In the genomic region with DNA sequence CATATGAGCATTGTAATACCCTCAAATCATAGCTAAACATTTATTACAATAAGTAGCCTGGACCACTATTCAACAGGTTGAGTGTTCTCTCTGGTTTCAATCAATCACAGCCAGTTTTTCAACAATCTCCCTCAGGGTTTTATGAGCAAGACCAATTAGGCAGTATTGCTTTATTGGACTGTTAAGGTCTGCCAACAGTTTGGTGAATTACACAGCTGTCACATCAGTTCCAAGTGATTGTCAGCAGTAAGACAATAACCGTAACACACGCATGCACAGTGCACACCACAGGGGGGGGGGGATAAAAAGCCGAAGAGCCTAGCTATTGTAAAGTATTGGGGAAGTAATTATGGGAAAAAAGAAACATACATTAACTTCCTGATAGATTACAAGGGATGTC, we compare ENCODE assay signal across 17 mouse cellular contexts.
DNase-seq lines count a peak whose midpoint lies in the region; ATAC-seq lines count a peak whose summit lies in the region.
"Had no signal": no experiment of that assay in that cellular context is flagged by ENCODE, and none has a peak within 500 bp of the region (broad histone marks: within the 10 kb centered on the region; RNA-seq: fewer than 3 reads in every experiment).

No protein-coding gene starts in this region.

- 6% methylated on average over 3 of the region's 3 CpGs for WGBS in neural tube, embryonic 14.5 days
- 18% methylated on average over 3 of the region's 3 CpGs for WGBS in neural tube, embryonic 15.5 days
- WGBS in liver, embryonic 12.5 days (ENCODE audit: insufficient replicate concordance) = 70% methylated on average over 3 of the region's 3 CpGs

- no peaks in the 10 kb centered on the region for H3K36me3 ChIP-seq in neural tube, embryonic 14.5 days (ENCODE audit: control insufficient read depth, insufficient read depth, low read length)
- H3K36me3 ChIP-seq in neural tube, embryonic 15.5 days = no peaks in the 10 kb centered on the region
- H3K36me3 ChIP-seq in liver, embryonic 12.5 days = no peaks in the 10 kb centered on the region
- H3K36me3 ChIP-seq: heart, embryonic 10.5 days; intestine, embryonic 15.5 days; stomach, embryonic 15.5 days had no signal

- no peaks in the 10 kb centered on the region for H3K9me3 ChIP-seq in neural tube, embryonic 14.5 days (ENCODE audit: control insufficient read depth, low read length)
- no peaks in the 10 kb centered on the region for H3K9me3 ChIP-seq in neural tube, embryonic 15.5 days (replicated peaks)
- H3K9me3 ChIP-seq in liver, embryonic 12.5 days (replicated peaks) = no peaks in the 10 kb centered on the region
- H3K9me3 ChIP-seq: heart, embryonic 10.5 days; intestine, embryonic 15.5 days; stomach, embryonic 15.5 days had no signal

- H3K4me1 ChIP-seq in neural tube, embryonic 14.5 days (ENCODE audit: control insufficient read depth, insufficient read depth, low read length) = no peaks in the 10 kb centered on the region
- no peaks in the 10 kb centered on the region for H3K4me1 ChIP-seq in neural tube, embryonic 15.5 days
- H3K4me1 ChIP-seq in liver, embryonic 12.5 days = no peaks in the 10 kb centered on the region
- H3K4me1 ChIP-seq: heart, embryonic 10.5 days; intestine, embryonic 15.5 days; stomach, embryonic 15.5 days had no signal

- H3K27ac ChIP-seq in neural tube, embryonic 14.5 days (ENCODE audit: low read depth, low read length) = no peak overlapping the region
- no peak overlapping the region for H3K27ac ChIP-seq in neural tube, embryonic 15.5 days (replicated peaks)
- no peak overlapping the region for H3K27ac ChIP-seq in liver, embryonic 12.5 days
- H3K27ac ChIP-seq: heart, embryonic 10.5 days; intestine, embryonic 15.5 days; liver, embryonic 14.5 days; stomach, embryonic 15.5 days had no signal

- H3K9ac ChIP-seq in neural tube, embryonic 14.5 days (replicated peaks; ENCODE audit: low read depth, low read length) = no peak overlapping the region
- H3K9ac ChIP-seq in neural tube, embryonic 15.5 days (replicated peaks) = no peak overlapping the region
- no peak overlapping the region for H3K9ac ChIP-seq in liver, embryonic 12.5 days
- H3K9ac ChIP-seq: intestine, embryonic 15.5 days; liver, embryonic 14.5 days; stomach, embryonic 15.5 days had no signal

- no peak overlapping the region for H3K4me3 ChIP-seq in neural tube, embryonic 14.5 days (ENCODE audit: low read depth, low read length)
- no peak overlapping the region for H3K4me3 ChIP-seq in neural tube, embryonic 15.5 days (replicated peaks)
- H3K4me3 ChIP-seq in liver, embryonic 12.5 days = no peak overlapping the region
- H3K4me3 ChIP-seq: heart, embryonic 10.5 days; intestine, embryonic 15.5 days; myocyte; stomach, embryonic 15.5 days had no signal

- H3K4me2 ChIP-seq in neural tube, embryonic 14.5 days (ENCODE audit: low read depth, low read length) = no peak overlapping the region
- no peak overlapping the region for H3K4me2 ChIP-seq in neural tube, embryonic 15.5 days
- no peak overlapping the region for H3K4me2 ChIP-seq in liver, embryonic 12.5 days
- H3K4me2 ChIP-seq: intestine, embryonic 15.5 days; stomach, embryonic 15.5 days had no signal

- H3K27me3 ChIP-seq in neural tube, embryonic 14.5 days (ENCODE audit: control insufficient read depth, insufficient read depth, low read length) = no peaks in the 10 kb centered on the region
- H3K27me3 ChIP-seq in neural tube, embryonic 15.5 days (replicated peaks) = no peaks in the 10 kb centered on the region
- no peaks in the 10 kb centered on the region for H3K27me3 ChIP-seq in liver, embryonic 12.5 days (replicated peaks)
- H3K27me3 ChIP-seq: intestine, embryonic 15.5 days; stomach, embryonic 15.5 days had no signal

- DNase-seq in embryo, embryonic 11.5 days (ENCODE audit: low read depth, low spot score) = peak; percentile 16
- no peak for DNase-seq in embryo, embryonic 10.5 days (ENCODE audit: low spot score)
- peak; percentile 8 for DNase-seq in mesoderm, embryonic 11.5 days (ENCODE audit: low read depth, low spot score)
- peak; percentile 53 for DNase-seq in retina, postnatal 1 day
- DNase-seq in T-cell, adult 2 months (ENCODE audit: low spot score) = no peak
- DNase-seq: adrenal gland, postnatal 14 days; cerebellum, adult 18-20 months; heart, postnatal 36 days; thymus, adult 2 months had no signal

- ATAC-seq in neural tube, embryonic 14.5 days (ENCODE audit: low read depth) = peak; percentile 82; the same call in 1 of the 2 replicates
- no peak for ATAC-seq in neural tube, embryonic 15.5 days (ENCODE audit: low FRiP score)
- no peak for ATAC-seq in liver, embryonic 12.5 days
- ATAC-seq: intestine, embryonic 15.5 days had no signal

Comparison
In these comparisons a context has a peak if more than half of its experiments do, and no peak if none do; other contexts are left out.
1. DNase-seq: peak in embryo, embryonic 11.5 days (single experiment), mesoderm, embryonic 11.5 days (single experiment) and retina, postnatal 1 day (single experiment); none in embryo, embryonic 10.5 days (single experiment) and T-cell, adult 2 months (single experiment).